Mouse (Mus musculus) spleen, postnatal 36 days (tissue): Measurements from ENCODE around the gene P4ha3.
A peak's percentile ranks its signal among the peaks of the same experiment; 100 is the strongest.
"Not testable (repeated sequence)": the region's sequence is repeated elsewhere in the genome, so short reads cannot be mapped to it uniquely, and the experiment has no call there.

Source experiments
- DNase-seq, 2 experiments: peaks; one replicate each; pipeline ENCODE4 v3.0.0; 2022; ENCODE audit warnings: low spot score in 2 of 2, mixed read lengths in 1 of 2

P4ha3 gene

DNA sequence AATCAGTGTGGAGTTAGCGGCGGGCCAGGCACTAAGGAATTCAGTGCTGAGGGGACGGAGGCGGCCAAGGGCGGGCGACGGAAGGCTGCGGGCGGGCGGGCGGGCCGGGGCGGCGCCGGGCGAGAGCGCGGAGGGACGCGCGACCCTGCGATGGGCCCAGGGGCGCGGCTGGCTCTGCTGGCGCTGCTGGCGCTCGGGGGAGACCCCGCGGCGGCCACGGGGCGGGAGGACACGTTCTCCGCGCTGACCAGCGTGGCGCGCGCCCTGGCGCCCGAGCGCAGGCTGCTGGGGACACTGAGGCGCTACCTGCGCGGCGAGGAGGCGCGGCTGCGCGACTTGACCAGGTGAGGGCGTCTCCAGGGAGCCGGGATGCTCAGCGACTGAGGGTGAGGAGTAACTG, at the start of gene P4ha3:
P4ha3 (plus strand) TSS at position 138 of the 400 bp plus-strand sequence.
- peak in 1 of 2 experiments; percentile 6 for DNase-seq

DNA sequence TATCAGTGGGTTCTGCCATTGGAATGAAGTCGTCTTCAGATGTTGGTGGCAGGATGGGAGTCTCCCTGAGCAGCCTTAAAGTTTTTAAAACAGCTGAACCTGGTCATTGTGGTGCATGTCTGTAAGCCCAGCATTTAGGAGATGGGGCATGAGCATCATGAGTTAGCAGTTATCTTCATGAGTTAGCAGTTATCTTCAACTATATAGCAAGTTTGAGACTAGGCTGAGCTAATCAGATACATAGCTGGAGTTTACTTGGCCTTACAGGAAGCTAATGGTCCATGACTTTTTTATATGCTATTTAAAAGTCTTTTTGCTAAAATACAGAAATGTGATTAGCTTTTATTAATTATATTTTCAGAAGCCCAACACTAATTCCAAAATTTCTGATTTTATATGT, 47.0 kb upstream of the P4ha3 start:
- no peak for DNase-seq

GRCm38 (mm10) chr7:100240601-100241000, 44.7 kb upstream of the P4ha3 start:
- no peak for DNase-seq

- no peak for DNase-seq
These were observed 42.3 kb upstream of the P4ha3 start for GRCm38 (mm10) chr7:100243007-100243406.

DNA sequence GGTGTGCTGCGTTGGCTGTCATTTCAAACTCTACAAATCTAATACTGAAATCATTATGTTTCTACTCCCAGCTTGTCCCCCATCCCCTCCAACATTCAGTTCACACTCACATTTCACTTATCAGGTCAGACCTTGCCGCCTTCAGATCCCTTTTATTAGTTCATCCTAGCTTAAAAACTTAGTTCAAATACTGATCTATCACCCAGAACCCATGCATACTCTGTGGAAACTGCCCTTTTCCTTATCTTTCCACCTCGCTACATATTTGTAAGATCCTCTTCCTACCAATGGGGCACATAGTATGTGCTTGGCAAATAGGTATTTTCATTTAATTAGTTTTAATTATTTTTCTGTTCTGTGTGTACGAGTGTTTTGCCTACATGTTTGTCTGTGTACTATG, 41.1 kb upstream of the P4ha3 start:
- no peak for DNase-seq

DNA sequence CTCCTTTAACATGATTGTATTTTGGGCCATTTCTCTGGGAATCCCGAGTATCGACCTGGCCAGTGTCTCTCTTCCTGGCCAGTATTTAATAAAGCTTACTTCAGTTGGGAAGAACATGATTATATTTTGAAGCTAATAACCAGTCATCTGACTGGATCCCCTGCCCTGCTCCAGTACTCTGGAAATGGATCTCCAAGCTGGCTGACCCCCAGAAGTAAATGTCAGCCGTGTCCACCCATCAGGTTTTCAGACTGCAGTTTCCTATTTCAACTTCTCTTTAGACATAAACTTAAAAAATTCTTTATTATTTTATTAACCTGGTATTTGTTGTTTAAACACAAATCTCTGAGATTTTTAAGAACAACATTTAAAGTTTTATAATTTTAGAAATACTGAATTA, 40.1 kb upstream of the P4ha3 start:
- DNase-seq: no peak

DNA sequence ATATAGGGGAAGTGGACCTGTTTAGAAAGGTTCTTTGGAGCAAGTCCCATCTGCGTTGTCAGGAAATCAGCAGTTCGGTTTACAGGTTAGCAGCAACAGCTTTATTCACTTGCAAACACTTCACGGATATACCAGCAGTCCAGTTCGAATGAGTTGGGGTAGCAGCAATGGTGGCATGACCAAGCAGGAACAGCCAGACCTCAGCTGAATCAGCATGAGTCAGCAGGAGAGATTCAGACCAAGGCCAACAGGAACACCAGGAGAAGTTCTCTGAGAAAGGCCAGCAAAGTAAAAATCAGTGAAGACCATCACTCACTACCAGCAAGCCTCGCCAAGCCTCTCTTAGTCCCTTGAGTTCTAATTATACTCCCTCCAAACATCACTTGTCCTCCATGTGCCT, 34.7 kb upstream of the P4ha3 start:
- DNase-seq: no peak

- DNase-seq: no peak
These were observed 23.0 kb upstream of the P4ha3 start for GRCm38 (mm10) chr7:100262350-100262749.

DNA sequence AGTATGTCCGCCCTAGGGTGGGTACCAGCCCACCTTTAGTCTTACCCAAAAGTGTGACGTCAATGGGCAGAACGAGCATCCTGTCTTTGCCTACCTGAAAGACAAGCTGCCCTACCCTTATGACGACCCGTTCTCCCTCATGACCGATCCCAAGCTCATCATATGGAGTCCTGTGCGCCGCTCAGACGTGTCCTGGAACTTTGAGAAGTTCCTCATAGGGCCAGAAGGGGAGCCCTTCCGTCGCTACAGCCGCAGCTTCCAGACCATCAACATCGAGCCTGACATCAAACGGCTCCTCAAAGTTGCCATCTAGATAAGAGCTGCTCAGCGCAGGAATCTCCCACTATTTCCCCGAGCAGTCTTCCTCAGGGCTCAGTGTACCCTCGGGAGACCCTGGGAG, 20.4 kb upstream of the P4ha3 start:
- not testable (repeated sequence) for DNase-seq

GRCm38 (mm10) chr7:100272369-100272768, 13.0 kb upstream of the P4ha3 start:
- no peak for DNase-seq

GRCm38 (mm10) chr7:100274507-100274906, 10.8 kb upstream of the P4ha3 start:
- no peak for DNase-seq

- no peak for DNase-seq
These were observed 8.9 kb upstream of the P4ha3 start for GRCm38 (mm10) chr7:100276397-100276796.

DNA sequence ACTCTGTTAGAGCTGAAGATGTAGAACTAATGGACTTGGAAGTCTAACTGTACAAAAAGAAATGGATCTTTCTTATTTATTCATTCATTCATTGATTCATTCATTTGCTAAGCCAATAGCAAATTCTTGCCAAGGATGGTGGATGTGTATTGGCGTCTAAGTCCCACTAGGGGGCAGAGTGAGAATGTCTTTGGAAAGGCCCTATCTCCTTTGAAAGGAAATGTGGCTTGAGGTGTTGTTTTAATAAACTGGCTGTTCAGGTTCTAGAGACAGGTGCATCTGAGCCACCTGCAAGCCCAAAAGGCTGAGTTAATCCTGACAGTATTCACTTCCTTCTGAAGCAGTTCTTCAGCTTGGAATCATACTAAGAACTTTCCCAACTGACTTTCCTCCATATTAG, 5.5 kb upstream of the P4ha3 start:
- peak in 1 of 2 experiments; percentile 22 for DNase-seq

- DNase-seq: no peak
These were observed 3.7 kb upstream of the P4ha3 start for GRCm38 (mm10) chr7:100281596-100281995.

GRCm38 (mm10) chr7:100283298-100283697, 2.0 kb upstream of the P4ha3 start:
- no peak for DNase-seq

- DNase-seq: no peak
These were observed 2.6 kb downstream of the P4ha3 start for GRCm38 (mm10) chr7:100287748-100288578.

- DNase-seq: no peak
These were observed 3.3 kb downstream of the P4ha3 start for GRCm38 (mm10) chr7:100288622-100289021.

DNA sequence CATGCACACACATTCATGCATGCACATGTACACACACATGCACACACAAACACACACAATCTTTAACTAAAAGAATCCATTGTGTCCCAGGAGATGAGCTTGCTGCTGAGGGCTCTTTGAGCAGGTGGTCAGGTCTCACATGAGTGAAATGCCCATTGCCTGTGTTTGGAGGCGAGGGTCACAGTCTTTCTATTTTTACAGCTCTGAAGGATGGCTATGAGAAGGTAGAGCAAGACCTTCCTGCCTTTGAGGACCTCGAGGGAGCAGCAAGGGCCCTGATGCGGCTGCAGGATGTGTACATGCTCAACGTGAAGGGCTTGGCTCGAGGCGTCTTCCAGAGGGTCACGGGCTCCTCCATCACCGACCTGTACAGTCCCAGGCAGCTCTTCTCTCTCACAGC, 8.2 kb downstream of the P4ha3 start:
- no peak for DNase-seq

GRCm38 (mm10) chr7:100295745-100296144, 10.4 kb downstream of the P4ha3 start:
- DNase-seq: no peak

DNA sequence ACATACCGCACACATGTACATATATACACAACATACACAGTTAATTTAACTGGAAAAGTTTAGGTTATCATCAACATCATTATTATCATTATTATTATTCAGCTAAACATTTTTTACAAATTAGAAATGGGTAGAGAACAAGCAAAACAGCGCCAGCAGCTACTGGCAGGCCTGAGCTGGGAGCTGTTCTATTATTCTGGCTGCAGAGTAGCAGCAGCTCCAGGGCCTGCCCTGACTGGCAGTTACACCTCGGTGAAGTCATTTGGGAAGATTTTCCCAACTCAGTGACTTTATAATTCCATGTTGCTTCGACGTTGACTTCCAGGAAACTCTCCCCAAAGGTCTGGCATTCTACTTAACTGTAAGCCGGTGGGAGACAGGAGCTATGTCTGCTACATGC, 11.4 kb downstream of the P4ha3 start:
- DNase-seq: no peak

DNA sequence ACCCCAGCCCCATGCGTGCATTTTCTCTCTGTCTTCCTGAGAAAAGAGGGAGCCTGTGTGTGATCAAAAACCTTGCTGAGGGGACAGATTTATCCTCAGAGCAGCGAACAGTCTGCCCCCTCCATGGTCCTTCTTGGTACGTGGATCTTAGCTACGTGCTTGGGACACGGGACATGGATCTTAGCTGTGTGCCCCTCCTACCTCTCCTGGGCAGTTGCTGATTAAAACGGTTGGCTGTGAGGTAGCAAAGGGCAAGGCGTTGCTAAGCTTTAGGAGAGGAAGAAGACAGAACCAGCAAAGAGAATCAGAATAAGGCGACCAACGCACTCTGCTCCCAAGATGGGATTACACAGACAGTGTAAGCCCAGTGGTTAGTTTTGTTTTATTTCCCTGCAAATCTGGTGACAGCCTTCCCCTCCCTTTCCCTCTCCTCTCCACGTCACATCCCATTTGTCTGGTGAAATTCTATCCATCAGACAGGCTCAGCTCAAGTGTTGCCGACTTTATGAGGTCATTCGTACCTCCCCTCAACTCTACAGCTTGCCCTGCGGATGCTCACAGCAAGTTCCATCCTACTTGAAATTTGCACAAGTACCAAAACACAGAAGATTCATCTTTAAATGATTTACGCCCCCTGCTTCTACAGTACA, 13.7 kb downstream of the P4ha3 start:
- no peak for DNase-seq

DNA sequence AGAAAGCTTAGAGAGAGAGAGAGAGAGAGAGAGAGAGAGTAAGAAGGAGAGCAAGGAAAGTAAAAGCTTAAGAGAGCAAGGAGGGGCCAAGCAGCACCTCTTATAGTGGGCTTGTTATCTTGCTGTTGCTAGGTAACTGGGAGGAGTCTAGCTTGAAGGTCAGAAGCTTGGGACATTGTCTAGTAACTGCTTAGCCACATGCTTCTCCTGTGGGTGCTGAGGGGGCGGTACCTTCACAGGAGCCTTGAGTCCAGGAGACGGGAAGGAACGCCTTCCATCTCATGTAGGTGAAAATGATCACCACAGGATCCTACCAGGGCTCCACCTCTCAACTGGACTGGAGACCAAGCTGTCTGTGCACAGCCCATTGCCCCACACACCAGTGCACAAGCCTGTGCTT, 16.1 kb downstream of the P4ha3 start:
- no peak for DNase-seq

DNA sequence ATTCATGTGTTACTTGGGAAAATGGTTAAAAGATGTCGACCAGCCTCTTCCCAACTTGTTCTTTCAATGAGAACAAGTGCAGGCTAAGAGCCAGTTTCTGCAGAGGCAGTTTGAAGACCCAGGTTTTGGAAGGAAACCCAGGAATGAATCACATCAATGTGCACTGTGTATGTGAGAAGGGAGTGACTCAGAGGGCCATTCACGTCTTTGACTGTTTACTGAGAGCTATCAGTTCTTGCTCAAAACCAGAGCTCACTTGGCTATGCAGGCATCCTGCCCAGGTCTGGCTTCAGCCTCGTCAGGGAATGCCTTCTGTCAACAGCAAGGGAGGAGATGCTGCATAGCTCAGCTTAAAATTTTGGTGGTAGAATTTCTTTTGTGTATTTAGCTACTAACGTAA, 17.0 kb downstream of the P4ha3 start:
- no peak for DNase-seq
